ENCODE assay signal across 22 mouse cellular contexts in the genomic region with DNA sequence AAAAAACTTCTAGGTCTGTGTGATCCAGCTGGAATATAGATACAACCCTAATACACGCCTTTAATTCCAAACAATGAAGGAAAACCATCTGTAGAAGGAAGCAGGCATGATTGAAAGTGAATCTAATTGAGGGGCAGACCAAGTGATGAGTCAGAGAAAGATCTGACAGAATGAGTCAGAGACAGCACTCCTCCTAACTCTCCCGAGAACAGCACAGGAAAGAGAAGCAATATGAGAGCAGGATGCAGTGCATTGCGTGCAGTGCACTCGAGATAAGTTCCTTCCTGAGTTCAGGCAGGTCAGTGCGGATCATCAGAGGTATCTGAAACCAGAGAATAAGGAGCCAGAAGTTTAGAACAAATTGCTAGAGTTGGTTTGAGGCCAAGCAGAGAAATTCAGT.
"Had no signal": no experiment of that assay in that cellular context is flagged by ENCODE, and none has a peak within 500 bp of the region (broad histone marks: within the 10 kb centered on the region; RNA-seq: fewer than 3 reads in every experiment).

No protein-coding gene starts in this region.

- ATAC-seq: liver, postnatal 0 days; lung, postnatal 0 days had no signal

- H3K27ac ChIP-seq: kidney, embryonic 15.5 days; left cerebral cortex, adult 2 months; limb, embryonic 12.5 days; limb, embryonic 15.5 days; liver, embryonic 14.5 days; macrophage; neural tube, embryonic 12.5 days; neural tube, embryonic 15.5 days; stomach, embryonic 15.5 days had no signal

- H3K4me3 ChIP-seq: kidney, embryonic 15.5 days; left cerebral cortex, adult 2 months; limb, embryonic 12.5 days; limb, embryonic 15.5 days; neural tube, embryonic 12.5 days; neural tube, embryonic 15.5 days; stomach, embryonic 15.5 days had no signal

- H3K9ac ChIP-seq: kidney, embryonic 15.5 days; limb, embryonic 12.5 days; limb, embryonic 15.5 days; liver, embryonic 14.5 days; liver, postnatal 0 days; lung, embryonic 14.5 days; neural tube, embryonic 12.5 days; neural tube, embryonic 15.5 days; stomach, embryonic 15.5 days had no signal

- H3K4me2 ChIP-seq: kidney, embryonic 15.5 days; limb, embryonic 12.5 days; limb, embryonic 15.5 days; liver, embryonic 11.5 days; lung, embryonic 14.5 days; neural tube, embryonic 12.5 days; neural tube, embryonic 15.5 days; stomach, embryonic 15.5 days had no signal

- H3K27me3 ChIP-seq: kidney, embryonic 15.5 days; limb, embryonic 12.5 days; limb, embryonic 15.5 days; neural tube, embryonic 12.5 days; neural tube, embryonic 15.5 days; stomach, embryonic 15.5 days had no signal

- H3K4me1 ChIP-seq: kidney, embryonic 15.5 days; limb, embryonic 12.5 days; limb, embryonic 15.5 days; neural tube, embryonic 12.5 days; neural tube, embryonic 15.5 days; stomach, embryonic 15.5 days had no signal

- DNase-seq: kidney, postnatal 10 days; kidney, postnatal 36 days; layer of hippocampus, postnatal 36 days; left cerebral cortex, postnatal 4 days; liver, postnatal 0 days; lung, embryonic 14.5 days; midbrain, embryonic 14.5 days; right cerebral cortex, adult 18-20 months; right cerebral cortex, postnatal 25 days; spleen, adult 18-20 months; thymus, postnatal 36 days had no signal

- H3K9me3 ChIP-seq: limb, embryonic 15.5 days; neural tube, embryonic 15.5 days; stomach, embryonic 15.5 days had no signal
